Mouse (Mus musculus) myocyte (in vitro differentiated cells): ENCODE measurements around the gene Cldn13. TPM values are rescaled to one million over a fixed set of nuclear protein-coding genes. Genes with fewer than 3 reads are reported as not detected.

Source experiments
- H3K27me3 ChIP-seq: one replicate; pipeline ENCODE4 v1.6.1; 2011; ENCODE audit not compliant: control insufficient read depth, insufficient read depth, insufficient read length
- H3K36me3 ChIP-seq: one replicate; pipeline ENCODE4 v1.6.1; 2011; ENCODE audit not compliant: control insufficient read depth, insufficient read depth
- H3K4me2 ChIP-seq: one replicate; pipeline ENCODE4 v1.6.1; 2011; ENCODE audit warnings: low read depth, control low read depth
- H3K4me3 ChIP-seq: one replicate; pipeline ENCODE4 v1.5.1; 2011; ENCODE audit warnings: mild to moderate bottlenecking, control low read depth, moderate library complexity
- H3K79me2 ChIP-seq: one replicate; pipeline ENCODE4 v1.6.1; 2011; ENCODE audit not compliant: control insufficient read depth, insufficient read depth
- H3ac ChIP-seq: one replicate; pipeline ENCODE4 v1.6.1; 2011; ENCODE audit not compliant: control insufficient read depth, insufficient read length
- CEBPB ChIP-seq: IDR thresholded peaks from 2 replicates; pipeline ENCODE4 v1.6.1; 2011; ENCODE audit warnings: mild to moderate bottlenecking, moderate library complexity; ENCODE audit not compliant: poor library complexity, insufficient read depth, severe bottlenecking
- E2F4 ChIP-seq: IDR thresholded peaks from one replicate; pipeline ENCODE4 v1.6.1; 2011; ENCODE audit warnings: mild to moderate bottlenecking, control low read depth, moderate library complexity; ENCODE audit not compliant: insufficient read depth
- MAX ChIP-seq: IDR thresholded peaks from one replicate; pipeline ENCODE4 v1.6.1; 2011; ENCODE audit warnings: low read depth, mild to moderate bottlenecking, control low read depth
- MYOD1 ChIP-seq, 3 experiments: IDR thresholded peaks; one replicate each; pipeline ENCODE4 v1.6.1; 2011; ENCODE audit warnings: control low read depth in 2 of 3, low read depth in 2 of 3, mild to moderate bottlenecking in 2 of 3, moderate library complexity in 1 of 3; ENCODE audit not compliant: insufficient read length in 2 of 3, control insufficient read depth in 1 of 3
- MYOG ChIP-seq, 3 experiments: IDR thresholded peaks; one replicate each; pipeline ENCODE4 v1.6.1; 2011; ENCODE audit warnings: control low read depth in 2 of 3, low read depth in 2 of 3, mild to moderate bottlenecking in 2 of 3; ENCODE audit not compliant: insufficient read length in 2 of 3, control insufficient read depth in 1 of 3, insufficient read depth in 1 of 3
- POLR2A ChIP-seq: IDR thresholded peaks from one replicate; pipeline ENCODE4 v1.6.1; 2011; ENCODE audit warnings: low read depth, mild to moderate bottlenecking, control low read depth, moderate library complexity; ENCODE audit not compliant: insufficient read length
- POLR2AphosphoS2 ChIP-seq: IDR thresholded peaks from one replicate; pipeline ENCODE4 v1.6.1; 2011; ENCODE audit warnings: low read depth, control low read depth; ENCODE audit not compliant: insufficient read length
- REST ChIP-seq: IDR thresholded peaks from one replicate; pipeline ENCODE4 v1.6.1; 2011; ENCODE audit warnings: mild to moderate bottlenecking, control low read depth, moderate library complexity; ENCODE audit not compliant: insufficient read depth, insufficient read length
- SRF ChIP-seq: IDR thresholded peaks from one replicate; pipeline ENCODE4 v1.6.1; 2011; ENCODE audit warnings: low read depth; ENCODE audit not compliant: control insufficient read depth, insufficient read length
- TCF12 ChIP-seq: IDR thresholded peaks from one replicate; pipeline ENCODE4 v1.6.1; 2011; ENCODE audit warnings: mild to moderate bottlenecking, control low read depth; ENCODE audit not compliant: poor library complexity, insufficient read depth, severe bottlenecking
- TCF3 ChIP-seq: IDR thresholded peaks from one replicate; pipeline ENCODE4 v1.6.1; 2011; ENCODE audit warnings: low read depth, control low read depth; ENCODE audit not compliant: insufficient read length
- USF1 ChIP-seq: IDR thresholded peaks from one replicate; pipeline ENCODE4 v1.6.1; 2011; ENCODE audit warnings: low read depth, mild to moderate bottlenecking, control low read depth, moderate library complexity
- polyA plus RNA-seq: library from polyadenylated mRNA; unstranded; fragments of >200 nt; fragmentation: generic; extraction: Trizol; gene quantifications from one replicate; pipeline ENCODE4 v1.2.1, GENCODE M21; 2012; ENCODE audit warnings: missing spikeins

Gene Cldn13
- polyA plus RNA-seq, 1 experiment, result not detected

GRCm38 (mm10) chr5:134929988-134930387, 14.7 kb upstream of the Cldn13 start:
- Histone ChIP-seq H3K27me3 (no peaks in the 10 kb centered on the region), H3K4me3 (no peak overlapping the region), H3ac (no peak overlapping the region), H3K79me2 (no peaks in the 10 kb centered on the region), H3K36me3 (no peaks in the 10 kb centered on the region), H3K4me2 (no peak overlapping the region)
- TF ChIP-seq TCF3, result no peak
- TF ChIP-seq E2F4, result no peak
- no peak for TF ChIP-seq CEBPB
- TF ChIP-seq REST, result no peak
- no peak for TF ChIP-seq MYOG (IDR thresholded peaks at IDR 0.05; ENCODE audit: control insufficient read depth in 1 of 3, insufficient read depth in 1 of 3, insufficient read length in 2 of 3, low read depth in 2 of 3)
- TF ChIP-seq MAX, result no peak
- no peak for TF ChIP-seq POLR2A
- no peak for TF ChIP-seq SRF
- TF ChIP-seq MYOD1 (IDR thresholded peaks at IDR 0.05; ENCODE audit: control insufficient read depth in 1 of 3, insufficient read length in 2 of 3, low read depth in 2 of 3), result no peak
- TF ChIP-seq POLR2AphosphoS2, result no peak
- TF ChIP-seq USF1, result no peak
- TF ChIP-seq TCF12, result no peak

- TF ChIP-seq TCF12 (no peak), REST (no peak), MAX (no peak), CEBPB (no peak), MYOD1 (IDR thresholded peaks at IDR 0.05; ENCODE audit: control insufficient read depth in 1 of 3, insufficient read length in 2 of 3, low read depth in 2 of 3) (no peak), USF1 (no peak), TCF3 (no peak)
- Histone ChIP-seq H3K4me3 (no peak overlapping the region), H3K27me3 (peaks cover 7% of the 10 kb centered on the region), H3K36me3 (no peaks in the 10 kb centered on the region), H3K4me2 (no peak overlapping the region), H3K79me2 (no peaks in the 10 kb centered on the region), H3ac (no peak overlapping the region)
Measured at GRCm38 (mm10) chr5:134926726-134927125, 11.4 kb upstream of the Cldn13 start.

- TF ChIP-seq SRF (no peak), REST (no peak), USF1 (no peak), MAX (no peak), TCF3 (no peak), POLR2AphosphoS2 (no peak), MYOD1 (IDR thresholded peaks at IDR 0.05; ENCODE audit: control insufficient read depth in 1 of 3, insufficient read length in 2 of 3, low read depth in 2 of 3) (no peak), E2F4 (no peak), CEBPB (no peak), MYOG (IDR thresholded peaks at IDR 0.05; ENCODE audit: control insufficient read depth in 1 of 3, insufficient read depth in 1 of 3, insufficient read length in 2 of 3, low read depth in 2 of 3) (no peak), POLR2A (no peak)
Measured at GRCm38 (mm10) chr5:134923141-134923540, 7.8 kb upstream of the Cldn13 start.

GRCm38 (mm10) chr5:134921106-134921505, 5.8 kb upstream of the Cldn13 start:
- TF ChIP-seq USF1, result no peak
- TF ChIP-seq SRF, result no peak
- TF ChIP-seq MYOD1 (IDR thresholded peaks at IDR 0.05; ENCODE audit: control insufficient read depth in 1 of 3, insufficient read length in 2 of 3, low read depth in 2 of 3), result no peak
- no peak for TF ChIP-seq CEBPB
- no peak for TF ChIP-seq MAX
- TF ChIP-seq E2F4, result no peak
- no peak for TF ChIP-seq TCF3
- no peak for TF ChIP-seq MYOG (IDR thresholded peaks at IDR 0.05; ENCODE audit: control insufficient read depth in 1 of 3, insufficient read depth in 1 of 3, insufficient read length in 2 of 3, low read depth in 2 of 3)
- TF ChIP-seq POLR2A, result no peak
- TF ChIP-seq POLR2AphosphoS2, result no peak
- no peak for TF ChIP-seq REST
- no peak for TF ChIP-seq TCF12
- H3K36me3 ChIP-seq, result no peaks in the 10 kb centered on the region
- no peaks in the 10 kb centered on the region for H3K79me2 ChIP-seq
- no peak overlapping the region for H3ac ChIP-seq
- no peak overlapping the region for H3K4me3 ChIP-seq
- no peak overlapping the region for H3K4me2 ChIP-seq
- peaks cover 7% of the 10 kb centered on the region for H3K27me3 ChIP-seq

More at GRCm38 (mm10) chr5:134923141-134923540, 7.8 kb upstream of the Cldn13 start:
- H3K4me3 ChIP-seq, result no peak overlapping the region
- H3K4me2 ChIP-seq, result no peak overlapping the region
- peaks cover 7% of the 10 kb centered on the region for H3K27me3 ChIP-seq
- H3K36me3 ChIP-seq, result no peaks in the 10 kb centered on the region
- no peaks in the 10 kb centered on the region for H3K79me2 ChIP-seq
- H3ac ChIP-seq, result no peak overlapping the region

GRCm38 (mm10) chr5:134920106-134920687, 4.9 kb upstream of the Cldn13 start:
- Histone ChIP-seq H3K4me3 (no peak overlapping the region), H3K36me3 (no peaks in the 10 kb centered on the region), H3K4me2 (no peak overlapping the region), H3K27me3 (peaks cover 7% of the 10 kb centered on the region), H3ac (no peak overlapping the region), H3K79me2 (no peaks in the 10 kb centered on the region)
- TF ChIP-seq POLR2AphosphoS2, result no peak
